Mouse (Mus musculus): ENCODE measurements around the gene Cldn9. TPM values are rescaled to one million over a fixed set of nuclear protein-coding genes. Genes with fewer than 3 reads are reported as not detected.

Cldn9 gene
- 0.05 TPM in 2 replicates for polyA plus RNA-seq (2012; rRNA removed)

GRCm38 (mm10) chr17:23683856-23684672 lies at the start of gene Cldn9:
Cldn9 (minus strand) TSS chr17:23684026.

GRCm38 (mm10) chr17:23725999-23726757 lies 42.4 kb upstream of the Cldn9 start, which contains the start of gene Pkmyt1:
Pkmyt1 (plus strand) TSS chr17:23726336.

GRCm38 (mm10) chr17:23722376-23723125 lies 38.7 kb upstream of the Cldn9 start, which contains the start of gene 1520401A03Rik:
1520401A03Rik (minus strand) TSS chr17:23722783.

GRCm38 (mm10) chr17:23679127-23679835 lies 4.5 kb downstream of the Cldn9 start, which contains the start of gene Cldn6:
Cldn6 (plus strand) TSS chr17:23679249.

GRCm38 (mm10) chr17:23677236-23677679 lies 6.6 kb downstream of the Cldn9 start, which contains the start of gene Tnfrsf12a:
Tnfrsf12a (minus strand) TSS chr17:23677468.

GRCm38 (mm10) chr17:23673424-23674073 lies 10.3 kb downstream of the Cldn9 start, which contains the start of the genes Hcfc1r1 and Thoc6:
Hcfc1r1 (plus strand) TSS chr17:23673596.
Thoc6 (minus strand) TSS chr17:23673882.

GRCm38 (mm10) chr17:23660117-23660875 lies 23.5 kb downstream of the Cldn9 start, which contains the start of gene Bicdl2:
Bicdl2 (plus strand) TSS chr17:23660506.

GRCm38 (mm10) chr17:23644613-23645495 lies 39.0 kb downstream of the Cldn9 start, which contains the start of gene Mmp25:
Mmp25 (minus strand) TSS chr17:23645277.

Other genes starting within 250 kb of the Cldn9 start
- gene Vmn2r117, start 204.3 kb downstream of the Cldn9 start, polyA plus RNA-seq (2012; rRNA removed) = not detected in 2 replicates
- gene Zfp213, start 119.8 kb downstream of the Cldn9 start, polyA plus RNA-seq (2012; rRNA removed) = 3.4 and 3.7 TPM in 2 replicates
- gene Zfp13, start 84.5 kb downstream of the Cldn9 start, polyA plus RNA-seq (2012; rRNA removed) = 2.8 and 3.6 TPM in 2 replicates
- gene Zscan10, start 83.2 kb downstream of the Cldn9 start, polyA plus RNA-seq (2012; rRNA removed) = 0.02 TPM in 1 of 2 replicates, not detected in the other
- gene Mmp25, start 38.7 kb downstream of the Cldn9 start, polyA plus RNA-seq (2012; rRNA removed) = 1.1 and 1.3 TPM in 2 replicates
- 0.07 and 0.11 TPM in 2 replicates for gene Bicdl2, start 23.5 kb downstream of the Cldn9 start, polyA plus RNA-seq (2012; rRNA removed)
- 15.2 and 19.3 TPM in 2 replicates for gene Hcfc1r1, start 10.4 kb downstream of the Cldn9 start, polyA plus RNA-seq (2012; rRNA removed)
- 12.8 and 12.9 TPM in 2 replicates for gene Thoc6, start 10.1 kb downstream of the Cldn9 start, polyA plus RNA-seq (2012; rRNA removed)
- gene Tnfrsf12a, start 6.6 kb downstream of the Cldn9 start, polyA plus RNA-seq (2012; rRNA removed) = 4.9 TPM in 2 replicates
- gene Cldn6, start 4.8 kb downstream of the Cldn9 start, polyA plus RNA-seq (2012; rRNA removed) = 2.8 and 3.0 TPM in 2 replicates
- gene 1520401A03Rik, start 38.8 kb upstream of the Cldn9 start, polyA plus RNA-seq (2012; rRNA removed) = 0.02 and 0.05 TPM in 2 replicates
- gene Pkmyt1, start 42.3 kb upstream of the Cldn9 start, polyA plus RNA-seq (2012; rRNA removed) = 15.3 and 19.6 TPM in 2 replicates
- 2.7 and 3.4 TPM in 2 replicates for gene Paqr4, start 56.8 kb upstream of the Cldn9 start, polyA plus RNA-seq (2012; rRNA removed)
- not detected in 2 replicates for gene Kremen2, start 61.8 kb upstream of the Cldn9 start, polyA plus RNA-seq (2012; rRNA removed)
- gene Flywch1, start 87.6 kb upstream of the Cldn9 start, polyA plus RNA-seq (2012; rRNA removed) = 5.5 and 5.8 TPM in 2 replicates
- gene Flywch2, start 102.1 kb upstream of the Cldn9 start, polyA plus RNA-seq (2012; rRNA removed) = 1.1 and 1.3 TPM in 2 replicates
- 98.2 and 129 TPM in 2 replicates for gene Srrm2, start 106.5 kb upstream of the Cldn9 start, polyA plus RNA-seq (2012; rRNA removed)
- 283 and 284 TPM in 2 replicates for gene Elob, start 145.1 kb upstream of the Cldn9 start, polyA plus RNA-seq (2012; rRNA removed)
- not detected in 2 replicates for gene Prss33, start 152.0 kb upstream of the Cldn9 start, polyA plus RNA-seq (2012; rRNA removed)
- not detected in 2 replicates for gene Prss32, start 159.8 kb upstream of the Cldn9 start, polyA plus RNA-seq (2012; rRNA removed)
- 0.14 and 0.19 TPM in 2 replicates for gene Prss41, start 160.1 kb upstream of the Cldn9 start, polyA plus RNA-seq (2012; rRNA removed)
- gene Prss21, start 184.0 kb upstream of the Cldn9 start, polyA plus RNA-seq (2012; rRNA removed) = not detected in 2 replicates
- not detected in 2 replicates for gene Dcpp1, start 196.8 kb upstream of the Cldn9 start, polyA plus RNA-seq (2012; rRNA removed)
- gene Dcpp2, start 196.9 kb upstream of the Cldn9 start, polyA plus RNA-seq (2012; rRNA removed) = not detected in 2 replicates
- gene Dcpp3, start 233.4 kb upstream of the Cldn9 start, polyA plus RNA-seq (2012; rRNA removed) = not detected in 2 replicates